Mouse (Mus musculus) macrophage (primary cell): ENCODE measurements around the gene Dnah3. TPM values are rescaled to one million over a fixed set of nuclear protein-coding genes. Genes with fewer than 3 reads are reported as not detected.

Experiments used
- H3K27ac ChIP-seq: fragments of 350-480 bp; formaldehyde crosslinking; 2 replicates; pipeline ENCODE4 v1.9.0; 2021
- H3K36me3 ChIP-seq: fragments of 350-480 bp; formaldehyde crosslinking; 2 replicates; pipeline ENCODE4 v1.9.0; 2021; ENCODE audit errors: inconsistent target
- H3K4me3 ChIP-seq: fragments of 350-480 bp; formaldehyde crosslinking; 2 replicates; pipeline ENCODE4 v1.9.0; 2021; ENCODE audit errors: inconsistent target
- H3K79me2 ChIP-seq: fragments of 350-480 bp; formaldehyde crosslinking; 2 replicates; pipeline ENCODE4 v1.9.0; 2021; ENCODE audit errors: inconsistent target
- WGBS: methylation state at CpG from one replicate; pipeline ENCODE4 v1.1.7; 2026; ENCODE audit warnings: inconsistent platforms; ENCODE audit not compliant: missing documents; 5-methylcytosine and 5-hydroxymethylcytosine counted together
- polyA plus RNA-seq: library from polyadenylated mRNA; stranded (reverse); fragments of 250-400 nt; gene quantifications from 3 replicates; pipeline ENCODE4 v1.2.4, GENCODE M21; 2018; ENCODE audit warnings: inconsistent platforms

Dnah3 gene
- polyA plus RNA-seq, 1 experiment from 2014 or later: not detected

DNA sequence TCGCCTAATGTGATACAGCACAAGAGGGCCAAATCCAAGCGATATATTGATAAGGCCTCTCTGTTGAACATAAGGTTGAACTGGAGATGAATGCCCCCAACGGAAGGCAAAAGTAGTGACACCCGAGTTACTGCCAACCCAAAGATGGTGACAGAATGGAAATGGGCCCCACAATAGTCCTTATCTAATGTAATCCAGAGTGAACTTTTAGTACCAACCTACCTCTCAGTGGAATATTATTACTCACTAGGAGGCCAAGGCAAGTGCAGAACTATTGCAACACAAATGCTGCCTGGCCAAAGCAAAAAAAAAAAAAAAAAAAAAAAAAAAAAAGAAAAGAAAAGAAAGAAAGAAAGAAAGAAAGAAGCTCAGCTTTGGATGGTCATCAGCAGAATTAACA is 202.3 kb downstream of the Dnah3 start:
- Histone ChIP-seq H3K27ac (no peak overlapping the region), H3K79me2 (peaks cover 65% of the 10 kb centered on the region), H3K36me3 (no peaks in the 10 kb centered on the region), H3K4me3 (no peak overlapping the region)
- WGBS: 98% methylated on average over 4 of the region's 4 CpGs

DNA sequence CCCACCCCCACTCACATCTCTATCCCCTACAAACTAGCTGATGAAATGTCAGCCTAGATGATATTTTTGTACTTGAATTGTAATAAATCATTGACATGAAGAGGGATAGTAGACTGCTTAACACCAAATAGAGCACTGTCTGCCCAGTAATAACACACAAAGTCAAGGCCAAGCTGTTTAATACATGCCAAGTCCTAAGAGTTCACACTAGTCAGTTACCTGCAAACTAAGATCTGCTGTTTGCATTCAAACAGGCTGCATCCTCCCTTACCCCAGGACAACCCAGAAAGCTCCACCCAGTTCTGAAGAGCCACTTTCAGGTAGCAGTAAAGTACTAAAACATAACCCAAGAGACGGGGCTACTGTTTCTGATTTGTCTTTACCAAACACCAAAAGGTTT is 202.9 kb downstream of the Dnah3 start:
- Histone ChIP-seq H3K27ac (no peak overlapping the region), H3K79me2 (peaks cover 67% of the 10 kb centered on the region), H3K4me3 (no peak overlapping the region), H3K36me3 (no peaks in the 10 kb centered on the region)
- WGBS: 100% methylated on average over 1 of the region's 1 CpGs

DNA sequence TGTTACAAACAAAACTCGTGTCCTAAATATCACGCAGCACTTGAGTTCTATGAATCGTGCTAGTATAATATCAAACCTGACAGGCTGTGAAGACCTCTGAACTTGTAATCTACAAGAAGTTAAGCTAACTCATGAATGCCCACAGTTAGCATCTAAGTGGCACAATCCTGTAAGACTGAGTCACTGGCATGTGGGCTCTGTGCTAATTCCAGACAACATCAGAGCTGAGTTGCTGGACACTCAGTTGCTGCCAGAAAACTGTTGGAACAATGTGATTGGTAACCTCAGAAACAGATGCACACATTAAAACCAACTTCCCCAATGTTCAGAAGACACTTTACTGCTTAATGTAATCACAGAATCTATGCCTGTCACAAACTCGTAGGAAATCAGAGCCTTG is 207.2 kb downstream of the Dnah3 start:
- peaks cover 75% of the 10 kb centered on the region for H3K79me2 ChIP-seq
- no peaks in the 10 kb centered on the region for H3K36me3 ChIP-seq
- WGBS: 90% methylated on average over 4 of the region's 4 CpGs
- H3K27ac ChIP-seq: peak overlapping the region; percentile 49
- H3K4me3 ChIP-seq: no peak overlapping the region

DNA sequence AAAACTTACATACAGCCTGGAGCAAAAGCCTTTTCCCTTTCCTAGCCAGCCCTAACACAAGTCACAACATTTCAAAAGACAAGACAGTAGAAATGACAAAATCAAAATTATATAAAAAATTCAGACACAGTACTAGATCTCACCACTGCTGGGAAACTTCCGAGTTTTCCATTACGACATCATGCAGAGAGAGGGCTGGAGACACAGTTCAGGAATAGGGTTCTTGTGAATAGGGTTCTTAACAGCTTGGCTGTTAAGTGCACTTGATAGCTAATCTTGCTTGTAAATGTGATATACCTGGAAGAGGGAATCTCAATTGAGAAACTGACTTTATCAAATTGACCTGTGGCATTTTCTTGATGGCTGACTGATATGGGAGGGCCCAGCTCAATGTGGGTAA is 213.9 kb downstream of the Dnah3 start:
- no peak overlapping the region for H3K4me3 ChIP-seq
- H3K36me3 ChIP-seq: no peaks in the 10 kb centered on the region
- peaks cover 35% of the 10 kb centered on the region for H3K79me2 ChIP-seq
- H3K27ac ChIP-seq: no peak overlapping the region
- 100% methylated on average over 2 of the region's 2 CpGs for WGBS

DNA sequence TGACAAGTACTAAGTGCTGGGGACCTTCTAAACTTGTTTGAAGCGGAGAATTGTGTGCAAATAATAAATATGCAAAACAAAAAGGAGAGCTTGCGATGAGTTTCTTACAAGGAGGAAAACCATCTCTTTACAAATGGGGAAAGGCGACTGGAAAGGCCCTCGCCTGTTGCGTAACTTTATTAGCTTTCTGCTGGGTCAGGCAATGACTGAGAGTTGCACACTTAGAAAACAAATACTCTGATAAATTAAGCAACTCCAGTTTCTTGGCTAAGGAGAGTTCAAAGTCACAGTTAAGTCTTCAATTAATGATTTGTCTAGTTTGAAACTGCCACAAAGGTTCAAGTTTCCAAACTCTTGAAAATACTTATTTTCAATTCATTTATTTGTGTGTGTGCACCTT is 214.7 kb downstream of the Dnah3 start:
- Histone ChIP-seq H3K27ac (peak overlapping the region; percentile 48), H3K36me3 (no peaks in the 10 kb centered on the region), H3K79me2 (peaks cover 26% of the 10 kb centered on the region), H3K4me3 (no peak overlapping the region)
- WGBS: 43% methylated on average over 5 of the region's 5 CpGs

DNA sequence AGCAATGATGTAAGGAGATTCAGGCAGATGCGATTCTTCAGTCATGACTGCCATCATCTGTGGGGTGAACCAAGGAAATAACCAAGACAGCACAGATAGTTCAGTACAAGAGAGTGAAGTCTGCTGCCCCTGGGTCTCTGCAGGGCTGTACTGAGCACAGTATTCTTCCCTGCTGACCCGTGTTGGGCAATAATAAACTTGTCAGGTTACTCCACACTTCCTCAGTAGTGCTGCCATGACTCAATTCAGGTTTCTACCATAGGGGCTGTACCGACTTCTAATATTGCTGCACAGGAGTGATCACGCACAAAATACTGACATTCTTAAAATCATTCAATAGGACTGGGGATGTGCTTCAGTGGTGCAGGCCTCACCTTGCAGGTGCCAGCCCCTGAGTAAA is 215.9 kb downstream of the Dnah3 start:
- 0 out of 2 replicates have a peak overlapping the region, but pooled peaks have one; percentile 48 for H3K27ac ChIP-seq
- H3K4me3 ChIP-seq: no peak overlapping the region
- no peaks in the 10 kb centered on the region for H3K36me3 ChIP-seq
- 50% methylated on average over 4 of the region's 4 CpGs for WGBS
- H3K79me2 ChIP-seq: peaks cover 22% of the 10 kb centered on the region

DNA sequence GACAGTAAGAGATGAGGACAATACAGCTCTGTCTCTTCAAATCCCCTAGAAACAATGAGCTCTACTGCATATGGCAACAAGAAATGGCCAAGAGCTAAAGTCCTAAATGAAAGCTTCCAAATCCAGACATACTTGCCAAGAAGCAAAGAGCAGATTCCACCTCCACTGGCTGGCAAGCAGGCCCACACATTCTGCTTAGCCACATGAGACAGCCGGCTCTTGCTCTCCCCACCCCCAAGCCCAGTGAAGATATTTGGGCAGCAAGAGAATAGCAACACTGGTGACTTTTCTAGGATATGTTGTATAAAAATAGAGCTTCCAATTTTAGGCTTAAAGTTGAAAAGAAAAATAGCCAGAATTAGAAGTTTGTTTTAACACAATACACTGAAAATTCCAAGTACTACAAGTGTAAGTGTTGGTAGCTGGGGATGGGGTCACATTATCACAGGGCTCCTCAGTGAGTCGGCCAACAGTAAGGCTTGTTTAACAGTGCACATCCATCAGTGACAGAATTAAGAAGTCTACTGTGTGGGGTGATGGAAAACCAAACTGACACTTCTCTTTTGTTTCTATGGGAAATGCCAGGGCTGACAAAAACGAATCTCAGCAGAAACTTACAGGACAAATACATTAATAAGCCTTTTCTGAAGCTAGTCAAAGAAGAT is 219.2 kb downstream of the Dnah3 start:
- H3K79me2 ChIP-seq: peaks cover 6% of the 10 kb centered on the region; the same call in 1 of the 2 replicates
- WGBS: 92% methylated on average over 3 of the region's 3 CpGs
- H3K36me3 ChIP-seq: no peaks in the 10 kb centered on the region
- no peak overlapping the region for H3K27ac ChIP-seq
- H3K4me3 ChIP-seq: no peak overlapping the region

DNA sequence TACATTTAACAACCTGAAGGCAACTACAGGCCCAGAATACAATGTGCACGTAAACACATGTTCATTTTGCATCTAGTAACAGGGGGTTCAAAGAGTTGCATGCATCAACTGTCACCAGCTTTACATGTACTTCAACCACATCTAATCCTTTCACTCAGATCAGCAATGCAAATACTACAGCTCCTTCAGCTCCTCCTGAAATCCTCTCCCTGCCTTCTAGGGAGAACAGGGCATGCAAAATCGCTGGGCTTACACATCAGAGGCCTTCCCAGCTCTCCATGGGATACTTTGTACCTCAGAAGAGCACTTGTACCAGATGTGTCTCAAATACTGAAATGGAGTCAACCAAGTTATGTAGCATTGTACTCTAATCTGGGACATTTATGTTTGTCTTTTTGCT is 222.0 kb downstream of the Dnah3 start:
- no peaks in the 10 kb centered on the region for H3K36me3 ChIP-seq
- H3K27ac ChIP-seq: no peak overlapping the region
- WGBS: 82% methylated on average over 2 of the region's 2 CpGs
- no peak overlapping the region for H3K4me3 ChIP-seq
- H3K79me2 ChIP-seq: no peaks in the 10 kb centered on the region; the same call in 1 of the 2 replicates

Other genes with a start within 250 kb of the Dnah3 start
- gene Lyrm1, start 199.4 kb downstream of the Dnah3 start, polyA plus RNA-seq: 6.2 to 21.0 TPM (median 8.1 TPM) in 3 replicates
- gene Dcun1d3, start 199.0 kb downstream of the Dnah3 start, polyA plus RNA-seq: 6.6 to 9.8 TPM (median 9.0 TPM) in 3 replicates
- 11.1 to 21.2 TPM (median 19.5 TPM) in 3 replicates for gene Tmem159, start 7.1 kb upstream of the Dnah3 start, polyA plus RNA-seq
- gene Zp2, start 50.0 kb upstream of the Dnah3 start, polyA plus RNA-seq: not detected in 3 replicates
- not detected in 3 replicates for gene Anks4b, start 78.6 kb upstream of the Dnah3 start, polyA plus RNA-seq
- gene Crym, start 106.8 kb upstream of the Dnah3 start, polyA plus RNA-seq: not detected in 3 replicates
- gene Abca14, start 108.7 kb upstream of the Dnah3 start, polyA plus RNA-seq: not detected in 3 replicates
- gene Abca15, start 233.4 kb upstream of the Dnah3 start, polyA plus RNA-seq: not detected in 3 replicates